Mouse (Mus musculus) ES-Bruce4 (cell line): ENCODE data around the gene Nme9. TPM values are rescaled to one million over a fixed set of nuclear protein-coding genes. Genes with fewer than 3 reads are reported as not detected.
A peak's percentile ranks its signal among the peaks of the same experiment; 100 is the strongest.

Experiments
- H3K27ac ChIP-seq: 2 replicates; pipeline ENCODE4 v1.5.1; 2012; ENCODE audit warnings: low read length, inconsistent platforms; ENCODE audit not compliant: insufficient read depth
- H3K27me3 ChIP-seq: 2 replicates; pipeline ENCODE4 v1.6.1; 2012; ENCODE audit warnings: mild to moderate bottlenecking, low read length, inconsistent platforms; ENCODE audit not compliant: control insufficient read depth, poor library complexity, insufficient read depth, severe bottlenecking
- H3K36me3 ChIP-seq: 2 replicates; pipeline ENCODE4 v1.6.1; 2012; ENCODE audit warnings: inconsistent platforms, mild to moderate bottlenecking, low read length, moderate library complexity; ENCODE audit not compliant: control insufficient read depth, poor library complexity, insufficient read depth, severe bottlenecking
- H3K4me1 ChIP-seq: one replicate; pipeline ENCODE4 v1.8.1; 2011; ENCODE audit warnings: low read length; ENCODE audit not compliant: control insufficient read depth, insufficient read depth
- H3K4me3 ChIP-seq: 2 replicates; pipeline ENCODE4 v1.5.1; 2011; ENCODE audit warnings: low read depth, mild to moderate bottlenecking, low read length
- H3K9ac ChIP-seq: 2 replicates; pipeline ENCODE4 v1.6.1; 2012; ENCODE audit warnings: low read depth, mild to moderate bottlenecking, inconsistent platforms; ENCODE audit not compliant: poor library complexity, severe bottlenecking
- H3K9me3 ChIP-seq: replicated peaks from 2 replicates; pipeline ENCODE4 v1.6.1; 2012; ENCODE audit warnings: mild to moderate bottlenecking, low read length, inconsistent platforms; ENCODE audit not compliant: control insufficient read depth, poor library complexity, insufficient read depth, severe bottlenecking
- CTCF ChIP-seq: IDR thresholded peaks from one replicate; pipeline ENCODE4 v1.8.1; 2011; ENCODE audit warnings: low read depth, low read length
- EP300 ChIP-seq: IDR thresholded peaks from 2 replicates; pipeline ENCODE4 v1.6.1; 2011; ENCODE audit warnings: low read depth, low read length; ENCODE audit not compliant: insufficient read depth
- POLR2A ChIP-seq: IDR thresholded peaks from one replicate; pipeline ENCODE4 v1.8.1; 2011; ENCODE audit warnings: low read length; ENCODE audit not compliant: insufficient read depth
- polyA plus RNA-seq: library from polyadenylated mRNA; stranded (reverse); fragments of >200 nt; gene quantifications from 2 replicates; pipeline ENCODE4 v1.2.4, GENCODE M21; 2011; ENCODE audit warnings: low read depth; ENCODE audit not compliant: missing spikeins, insufficient read depth, insufficient read length

Gene Nme9
- not detected in 2 replicates for polyA plus RNA-seq

DNA sequence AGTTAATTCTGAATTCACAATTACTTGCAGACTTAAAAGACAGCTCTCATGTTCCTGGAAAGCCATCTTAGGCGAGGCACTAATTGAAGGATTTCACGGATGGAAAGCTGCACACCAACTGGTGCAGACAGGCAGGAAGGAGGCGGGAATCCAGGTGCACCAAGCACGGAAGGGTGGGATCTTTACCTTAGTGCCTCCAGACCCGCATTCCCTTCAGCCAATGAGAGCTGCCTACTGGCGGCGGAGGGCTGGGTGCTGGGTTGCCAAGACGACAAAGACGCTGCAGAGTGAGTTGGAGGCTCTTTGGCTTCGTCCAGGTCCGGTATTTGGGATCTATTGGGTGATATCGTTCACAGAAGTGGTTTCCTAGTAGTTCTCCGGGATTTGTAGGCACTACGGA is at the start of gene Nme9:
TSS of gene Nme9 (plus strand) at position 315 of the 400 bp plus-strand sequence.
- Histone ChIP-seq H3K27me3 (no peaks in the 10 kb centered on the region), H3K9ac (no peak within 1 kb of the TSS), H3K36me3 (no peaks in the 10 kb centered on the region), H3K4me1 (no peaks in the 10 kb centered on the region), H3K4me3 (no peak within 1 kb of the TSS), H3K9me3 (no peaks in the 10 kb centered on the region), H3K27ac (no peak within 1 kb of the TSS)
- no peak for TF ChIP-seq EP300
- TF ChIP-seq CTCF: no peak
- TF ChIP-seq POLR2A: no peak

DNA sequence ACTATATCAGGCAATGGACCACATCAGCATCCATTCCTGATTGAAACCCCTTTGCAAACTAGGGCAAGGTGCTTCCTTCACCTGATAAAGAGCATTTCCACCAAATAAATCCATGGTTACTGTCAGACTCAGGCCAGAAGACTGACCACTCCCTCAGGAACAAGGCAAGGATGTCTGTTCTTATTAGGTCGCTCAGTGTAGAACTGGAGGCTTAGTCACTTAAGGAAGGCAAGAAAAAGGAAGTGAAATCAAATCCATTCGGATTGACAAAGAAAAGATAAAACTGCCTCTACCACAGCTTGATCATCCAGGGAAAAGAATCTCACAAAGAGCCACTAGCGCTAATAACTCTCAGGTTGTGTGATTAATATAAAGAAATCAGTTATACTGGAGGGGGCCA is 42.0 kb upstream of the Nme9 start:
- Histone ChIP-seq H3K9ac (no peak overlapping the region), H3K27me3 (no peaks in the 10 kb centered on the region), H3K36me3 (no peaks in the 10 kb centered on the region), H3K9me3 (no peaks in the 10 kb centered on the region), H3K4me3 (no peak overlapping the region), H3K27ac (no peak overlapping the region), H3K4me1 (no peaks in the 10 kb centered on the region)
- no peak for TF ChIP-seq EP300
- TF ChIP-seq POLR2A: no peak
- TF ChIP-seq CTCF: no peak

DNA sequence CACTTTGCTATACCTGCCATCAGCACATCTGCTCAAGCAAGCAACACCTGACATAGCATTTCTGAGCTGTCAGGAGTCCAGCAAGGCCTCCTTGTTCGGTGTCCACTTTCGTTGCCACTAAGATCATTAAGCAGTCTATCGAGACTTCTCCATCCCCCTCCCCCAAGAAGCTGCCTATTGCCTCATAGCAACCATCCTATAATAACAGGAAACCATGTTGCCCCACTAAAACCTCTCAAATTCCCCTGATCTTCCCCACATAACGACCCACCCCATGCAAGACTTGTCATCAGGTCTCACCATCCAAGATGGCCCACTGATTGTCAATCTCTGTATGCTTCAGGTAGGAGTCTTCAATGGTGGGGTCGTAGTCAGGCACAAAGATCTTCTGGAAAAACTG is 40.2 kb upstream of the Nme9 start:
- H3K36me3 ChIP-seq: no peaks in the 10 kb centered on the region
- H3K27me3 ChIP-seq: no peaks in the 10 kb centered on the region
- no peaks in the 10 kb centered on the region for H3K9me3 ChIP-seq
- H3K9ac ChIP-seq: no peak overlapping the region
- H3K4me3 ChIP-seq: no peak overlapping the region
- TF ChIP-seq EP300 (no peak), CTCF (no peak), POLR2A (no peak)
- H3K4me1 ChIP-seq: peaks cover 1% of the 10 kb centered on the region
- H3K27ac ChIP-seq: no peak overlapping the region

DNA sequence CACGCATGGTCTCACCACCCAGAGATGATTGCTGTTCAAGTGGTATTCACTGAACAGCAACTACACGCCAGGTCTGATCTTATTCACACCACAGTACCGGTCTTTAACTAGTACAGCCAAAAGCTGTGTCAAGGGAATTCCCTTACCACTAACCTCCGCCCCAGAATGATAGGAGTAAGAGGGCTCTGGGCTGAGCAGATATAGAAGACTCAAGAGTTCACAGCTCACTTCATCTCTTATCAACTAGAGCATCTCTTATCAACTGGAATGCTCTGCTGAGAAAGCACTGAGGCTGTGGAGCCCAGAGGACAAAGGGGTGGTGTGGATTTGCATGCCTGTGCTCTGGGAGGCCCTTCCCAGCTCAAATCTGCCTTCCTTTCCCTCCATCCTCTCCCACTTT is 39.5 kb upstream of the Nme9 start:
- TF ChIP-seq POLR2A: no peak
- TF ChIP-seq EP300: no peak
- TF ChIP-seq CTCF: no peak
- peak overlapping the region; percentile 49 for H3K27ac ChIP-seq
- peaks cover 1% of the 10 kb centered on the region for H3K4me1 ChIP-seq

DNA sequence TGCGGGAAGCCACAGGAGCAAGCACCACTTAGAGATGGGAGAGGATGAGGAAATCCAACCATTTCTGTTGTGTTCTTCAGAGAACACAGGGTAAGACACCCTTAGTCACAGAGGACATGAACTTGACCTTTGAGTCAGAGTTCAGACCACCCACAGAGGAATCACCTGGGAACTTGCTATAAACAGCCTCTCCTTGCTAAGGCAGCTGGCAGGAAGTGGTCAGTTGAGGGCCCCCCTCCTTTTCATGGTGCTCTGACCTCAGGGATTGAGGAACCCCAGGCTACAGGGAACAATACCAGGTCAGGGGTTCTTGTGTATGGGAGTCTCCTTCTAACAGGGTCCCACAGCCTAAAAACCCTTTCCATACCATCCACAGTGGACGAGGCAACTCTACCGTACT is 34.5 kb upstream of the Nme9 start:
- peak overlapping the region; percentile 75 for H3K27ac ChIP-seq

More for the DNA sequence above, 39.5 kb upstream of the Nme9 start:
- Histone ChIP-seq H3K4me3 (no peak overlapping the region), H3K9ac (no peak overlapping the region), H3K36me3 (no peaks in the 10 kb centered on the region), H3K27me3 (no peaks in the 10 kb centered on the region), H3K9me3 (no peaks in the 10 kb centered on the region)

DNA sequence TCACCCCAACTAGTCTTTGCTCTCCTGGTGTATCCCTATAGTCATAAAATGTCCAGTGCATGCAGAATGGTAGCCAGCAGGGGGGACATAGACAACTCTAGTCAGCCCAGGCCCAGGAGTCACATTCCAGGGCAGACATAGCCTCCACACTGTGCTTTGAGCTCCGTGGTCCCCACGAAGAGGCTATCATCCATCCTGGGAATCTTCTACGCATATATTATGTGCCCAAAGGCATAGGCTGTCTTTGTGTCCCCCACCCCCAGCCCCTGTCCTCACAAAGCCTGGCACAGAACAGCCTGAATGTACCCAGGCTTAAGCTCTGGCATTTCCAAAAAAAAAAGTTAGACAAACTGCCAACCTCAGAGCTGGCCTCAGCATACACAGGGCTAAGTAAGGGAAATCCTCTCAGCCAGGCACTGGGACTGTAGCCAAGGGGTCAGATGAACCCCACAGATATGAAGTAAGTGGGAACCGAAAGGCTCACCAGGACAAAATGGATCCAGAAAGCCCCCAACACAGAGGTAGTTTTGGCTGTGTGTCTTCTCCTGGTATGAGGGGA is 33.9 kb upstream of the Nme9 start:
- no peaks in the 10 kb centered on the region for H3K36me3 ChIP-seq
- TF ChIP-seq CTCF: no peak
- TF ChIP-seq EP300: no peak
- TF ChIP-seq POLR2A: no peak
- peaks cover 10% of the 10 kb centered on the region for H3K4me1 ChIP-seq
- H3K27me3 ChIP-seq: no peaks in the 10 kb centered on the region
- no peaks in the 10 kb centered on the region for H3K9me3 ChIP-seq
- 0 out of 2 replicates have a peak overlapping the region, but pooled peaks have one; percentile 22 for H3K9ac ChIP-seq
- no peak overlapping the region for H3K4me3 ChIP-seq
- H3K27ac ChIP-seq: peak overlapping the region; percentile 75

More for the DNA sequence above, 34.5 kb upstream of the Nme9 start:
- no peak overlapping the region for H3K4me3 ChIP-seq
- H3K4me1 ChIP-seq: peaks cover 10% of the 10 kb centered on the region
- H3K9ac ChIP-seq: no peak overlapping the region
- H3K9me3 ChIP-seq: no peaks in the 10 kb centered on the region
- peak; percentile 75; the same call in 1 of the 2 replicates for TF ChIP-seq EP300
- no peak for TF ChIP-seq CTCF
- no peak for TF ChIP-seq POLR2A
- H3K36me3 ChIP-seq: no peaks in the 10 kb centered on the region
- no peaks in the 10 kb centered on the region for H3K27me3 ChIP-seq
